Mouse (Mus musculus): ENCODE measurements around the gene Tmcc1.
"Not testable (repeated sequence)": the region's sequence is repeated elsewhere in the genome, so short reads cannot be mapped to it uniquely, and the experiment has no call there.

Gene Tmcc1

DNA sequence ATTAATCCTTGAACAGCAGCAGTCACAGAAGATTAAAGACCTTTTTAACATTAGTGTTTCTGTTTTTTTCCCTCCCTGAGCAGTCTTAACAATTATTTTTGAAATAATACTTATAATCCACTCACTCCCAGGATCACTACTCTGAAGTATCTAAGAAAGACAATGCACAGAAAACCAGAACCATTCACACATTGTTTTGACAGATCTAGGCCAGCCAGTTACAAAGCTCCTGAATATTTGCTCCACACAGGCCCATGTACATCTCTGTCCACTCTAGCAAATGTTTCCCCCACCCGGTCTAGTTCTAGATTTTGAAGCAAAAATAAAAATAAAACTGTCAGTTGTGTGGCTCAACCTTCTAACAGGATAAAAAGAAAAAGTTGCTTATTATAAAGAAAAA is 45.9 kb downstream of the Tmcc1 start:
- DNase-seq (ENCODE audit: low spot score in 2 of 2): no peak

DNA sequence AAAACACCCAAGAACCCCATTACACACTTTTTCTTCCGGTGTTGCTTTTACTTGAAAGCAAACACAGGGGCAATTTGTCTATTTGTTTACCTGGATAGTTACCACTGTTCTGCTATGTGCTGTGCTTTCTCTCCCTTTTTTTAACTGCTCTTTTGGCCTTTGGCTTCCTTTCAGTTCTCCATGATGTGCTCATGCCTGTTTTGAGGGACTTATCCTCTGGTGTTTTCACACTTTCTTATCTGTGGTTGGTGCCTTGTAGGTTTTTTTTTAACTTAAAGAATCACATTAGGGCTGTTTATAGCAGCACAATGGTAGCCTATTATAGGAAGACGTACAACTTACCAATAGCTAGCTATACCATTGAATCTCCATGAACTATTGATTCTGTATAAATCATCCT is 51.6 kb downstream of the Tmcc1 start:
- DNase-seq (ENCODE audit: low spot score in 2 of 2): no peak

DNA sequence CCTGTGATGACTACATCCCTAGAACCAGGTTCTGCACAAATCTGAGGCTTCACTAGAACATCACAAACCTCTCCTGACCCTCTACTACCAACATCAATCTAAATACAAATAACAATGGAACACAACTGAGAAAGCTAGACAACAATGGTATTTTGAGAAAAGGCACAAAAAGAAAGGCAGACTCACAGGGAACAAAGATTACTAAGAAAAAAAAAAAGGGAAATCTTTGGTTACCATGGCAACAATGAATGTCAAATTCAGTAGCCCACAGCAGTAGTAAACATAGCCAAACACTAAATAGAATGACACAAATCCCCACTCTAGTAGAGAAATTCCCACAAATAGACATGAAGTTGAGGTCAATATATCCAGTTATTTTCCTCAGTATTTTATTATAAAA is 52.5 kb downstream of the Tmcc1 start:
- no peak for DNase-seq (ENCODE audit: low spot score in 2 of 2)

DNA sequence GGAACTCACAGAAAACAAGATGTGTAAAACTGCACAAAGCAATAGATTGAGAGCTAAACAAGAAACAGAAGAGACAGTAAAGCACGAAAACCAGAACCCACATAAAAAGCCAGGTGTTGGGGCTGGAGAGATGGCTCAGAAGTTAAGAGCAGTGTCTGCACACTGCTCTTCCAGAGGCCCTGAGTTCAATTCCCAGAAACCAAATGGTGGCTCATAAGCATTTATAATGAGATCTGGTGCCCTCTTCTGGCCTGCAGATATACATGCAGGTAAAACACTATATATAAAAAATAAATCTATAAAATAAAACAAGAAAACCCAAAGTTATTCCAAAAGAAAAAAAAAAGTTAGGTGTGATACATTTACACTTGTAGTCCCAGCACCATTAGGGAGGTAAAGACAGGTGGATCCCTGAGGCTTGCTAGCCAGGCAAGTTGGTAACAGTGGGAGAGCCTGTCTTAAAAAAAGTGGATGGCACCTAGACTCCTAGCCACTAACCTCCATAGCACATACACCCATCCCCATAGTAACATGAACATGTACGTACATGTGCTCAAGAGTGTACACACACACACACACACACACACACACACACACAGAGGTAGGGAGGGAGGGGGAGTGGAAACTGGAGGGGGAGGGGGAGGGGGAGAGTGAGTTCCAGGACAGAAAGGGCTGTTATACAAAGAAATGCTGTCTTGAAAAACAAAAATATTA is 54.0 kb downstream of the Tmcc1 start:
- no peak for DNase-seq (ENCODE audit: low spot score in 2 of 2)

DNA sequence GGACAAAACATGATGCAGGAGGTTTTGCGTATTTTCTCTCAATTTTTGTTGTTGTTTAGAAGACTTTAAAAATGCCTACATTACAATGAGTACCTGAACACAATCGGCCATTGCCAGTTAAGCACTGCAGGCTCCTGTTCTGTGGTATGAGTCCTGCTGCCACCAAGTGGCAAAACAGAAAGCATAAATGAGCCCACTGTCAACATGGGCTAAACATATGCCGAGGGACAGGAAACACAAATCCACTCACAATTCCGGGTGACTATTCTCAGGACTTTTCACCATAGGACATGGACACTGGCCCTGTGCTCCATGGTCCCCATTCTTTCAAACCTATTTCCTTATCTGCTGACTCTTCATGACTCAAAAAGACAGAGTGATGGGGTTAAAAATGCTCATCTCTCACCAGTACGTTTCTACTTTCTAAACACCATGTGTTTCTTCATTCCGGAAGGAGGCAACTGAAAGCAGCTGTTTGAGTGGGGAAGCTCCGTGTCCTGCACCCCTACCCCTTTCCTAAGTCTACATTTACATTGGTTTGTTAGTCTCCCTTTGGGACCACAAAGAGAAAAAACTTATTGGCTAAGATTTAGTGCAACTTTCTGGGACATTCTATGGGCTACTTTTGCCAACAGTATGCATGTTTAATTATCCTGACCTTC is 57.2 kb downstream of the Tmcc1 start:
- no peak for DNase-seq (ENCODE audit: low spot score in 2 of 2)

DNA sequence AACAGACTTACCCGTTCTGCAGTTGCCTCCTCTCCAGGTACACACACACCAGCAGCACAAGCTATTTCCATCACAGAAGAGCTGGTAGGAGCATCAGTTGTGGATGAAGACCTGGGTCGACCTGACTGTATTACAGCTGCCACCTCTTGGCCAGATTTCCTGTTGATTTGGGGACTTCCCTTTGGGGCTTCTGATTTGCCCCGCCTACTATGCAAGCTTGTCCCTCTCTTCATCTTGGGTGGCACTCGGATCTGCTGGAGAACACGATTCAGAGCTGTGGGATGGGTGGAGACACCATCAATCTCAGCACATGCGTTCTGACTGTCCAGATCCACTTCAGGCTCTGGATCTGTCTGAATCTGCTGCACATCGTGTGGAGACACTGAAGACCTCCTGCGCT is 59.5 kb downstream of the Tmcc1 start:
- no peak for DNase-seq (ENCODE audit: low spot score in 2 of 2)

DNA sequence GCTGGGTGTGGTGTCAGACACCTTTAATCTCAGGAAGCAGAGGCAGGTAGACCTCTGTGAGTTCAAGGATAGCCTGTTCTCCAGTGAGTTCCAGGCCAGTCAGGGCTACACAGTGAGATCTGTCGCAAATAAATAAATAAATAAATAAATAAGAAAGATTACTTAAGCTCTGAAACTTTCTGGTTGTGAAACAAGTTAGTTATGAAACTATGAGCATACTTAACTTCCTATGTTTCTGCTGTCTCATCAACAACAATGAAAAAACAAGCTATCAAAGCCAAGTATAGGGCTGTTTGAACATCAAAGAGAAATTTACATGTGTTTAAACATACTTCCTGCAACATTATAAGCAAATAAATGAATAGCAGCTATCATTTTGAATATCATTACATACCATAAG is 61.5 kb downstream of the Tmcc1 start:
- DNase-seq (ENCODE audit: low spot score in 2 of 2): no peak

DNA sequence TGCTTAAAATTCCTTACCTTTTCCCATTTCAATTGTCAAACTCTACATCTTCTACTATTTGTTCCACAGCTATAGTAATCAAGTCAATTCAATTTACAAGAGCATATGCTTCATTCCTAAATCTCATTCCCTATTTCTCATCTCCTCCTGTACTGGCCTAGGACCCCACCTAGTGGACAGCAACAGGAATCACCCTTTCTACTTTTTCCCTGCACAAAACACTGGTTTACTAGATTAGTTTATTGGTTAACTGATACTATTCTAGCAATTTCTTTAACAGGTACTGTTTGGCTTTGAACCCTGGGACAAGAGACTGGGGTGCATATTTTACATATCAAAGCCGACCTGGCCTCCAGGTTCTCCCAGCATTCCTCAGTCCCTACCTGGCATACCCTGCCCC is 64.6 kb downstream of the Tmcc1 start:
- no peak for DNase-seq (ENCODE audit: low spot score in 2 of 2)

DNA sequence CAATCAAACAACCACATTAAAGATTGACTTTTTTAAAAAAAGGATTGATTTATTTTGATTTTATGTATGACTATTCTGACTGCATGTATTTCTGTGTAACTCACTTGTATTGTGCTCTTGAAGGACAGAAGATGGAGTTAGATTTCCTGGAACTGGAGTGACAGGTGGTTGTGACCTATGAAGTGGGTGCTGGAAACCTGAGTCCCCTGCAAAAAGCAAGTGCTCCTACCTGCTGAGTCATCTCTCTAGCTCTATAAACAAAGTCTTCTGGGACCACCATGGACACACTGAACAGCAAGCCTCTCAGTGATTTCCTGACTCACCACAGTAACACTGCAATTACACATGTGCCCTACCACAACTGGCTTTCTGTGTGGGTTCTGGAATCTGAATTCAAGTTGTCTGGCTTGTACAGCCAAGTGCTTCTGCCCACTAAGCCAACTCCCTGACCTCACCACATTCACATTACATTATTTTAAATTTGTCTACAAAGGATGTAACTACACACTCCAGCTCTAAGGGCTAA is 65.3 kb downstream of the Tmcc1 start:
- no peak for DNase-seq (ENCODE audit: low spot score in 2 of 2)

DNA sequence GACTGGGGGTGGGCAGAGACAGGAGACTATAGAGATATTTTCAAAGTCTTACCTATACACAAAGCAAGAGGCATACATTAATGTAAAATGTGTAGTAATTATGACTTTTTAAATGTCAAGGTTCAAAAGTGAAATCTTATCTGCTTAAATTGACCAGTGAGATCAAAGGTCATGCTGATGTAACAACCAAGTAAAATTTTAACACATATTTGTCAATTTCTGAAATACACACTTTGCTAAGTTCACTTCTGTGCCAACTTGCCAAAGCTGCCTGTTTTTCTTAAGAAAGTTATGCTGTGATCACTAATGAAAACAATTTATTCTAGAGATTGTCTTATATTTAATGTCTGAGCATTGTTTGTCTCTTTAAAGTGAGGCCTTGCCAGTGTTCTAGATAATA is 66.7 kb downstream of the Tmcc1 start:
- no peak for DNase-seq (ENCODE audit: low spot score in 2 of 2)

DNA sequence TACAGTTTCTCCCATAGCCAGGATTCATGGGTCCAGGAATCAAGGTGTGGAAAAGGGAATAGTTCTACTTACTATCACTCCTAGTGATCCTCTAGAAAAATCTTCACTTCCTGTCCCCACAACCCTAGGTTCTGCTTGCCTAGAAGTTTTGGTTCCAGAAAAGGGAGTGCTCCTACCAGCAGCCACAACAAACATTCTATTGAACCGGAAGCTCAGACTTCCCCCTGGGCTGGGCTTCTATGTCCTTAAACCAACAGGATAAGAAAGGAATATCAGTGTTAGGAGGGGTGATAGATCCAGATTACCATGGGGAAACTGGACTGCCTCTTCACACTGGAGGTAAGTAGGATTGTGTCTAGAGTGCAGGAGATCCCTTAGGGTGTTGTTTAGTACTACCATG is 70.4 kb downstream of the Tmcc1 start:
- no peak for DNase-seq (ENCODE audit: low spot score in 2 of 2)

DNA sequence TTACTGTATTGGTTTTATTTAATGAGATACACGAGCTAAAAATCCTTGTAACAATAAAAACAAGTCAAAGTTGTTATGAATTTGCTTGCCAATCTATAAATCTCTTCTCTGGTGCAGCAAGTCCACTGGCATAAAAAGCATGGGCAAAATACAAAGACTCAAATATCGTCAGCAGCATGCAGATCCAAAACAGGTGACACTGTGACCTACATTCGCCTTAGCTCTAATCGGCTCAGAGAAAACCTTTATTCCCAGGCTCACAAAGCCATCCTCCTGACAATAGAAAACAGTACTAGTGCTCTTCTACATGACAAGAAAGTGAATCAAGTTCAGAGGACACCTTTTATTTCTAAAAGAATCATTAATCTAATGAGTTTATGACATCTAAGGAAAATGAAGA is 73.6 kb downstream of the Tmcc1 start:
- no peak for DNase-seq (ENCODE audit: low spot score in 2 of 2)

DNA sequence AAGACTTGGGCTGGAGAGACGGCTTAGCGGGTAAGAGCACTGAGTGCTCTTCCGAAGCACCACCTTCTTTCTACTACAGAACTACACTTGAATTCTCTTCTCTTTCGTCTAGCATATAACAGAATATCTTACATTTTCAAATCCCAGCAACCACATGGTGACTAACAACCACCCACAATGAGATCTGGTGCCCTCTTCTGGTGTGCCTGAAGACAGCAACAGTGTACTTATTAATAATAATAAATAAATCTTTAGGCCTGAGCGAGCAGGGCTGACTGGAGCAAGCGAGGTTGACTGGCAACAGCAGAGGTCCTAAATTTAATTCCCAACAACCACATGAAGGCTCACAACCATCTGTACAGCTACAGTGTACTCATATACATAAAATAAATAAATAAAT is 76.7 kb downstream of the Tmcc1 start:
- not testable (repeated sequence) for DNase-seq (ENCODE audit: low spot score in 2 of 2)

DNA sequence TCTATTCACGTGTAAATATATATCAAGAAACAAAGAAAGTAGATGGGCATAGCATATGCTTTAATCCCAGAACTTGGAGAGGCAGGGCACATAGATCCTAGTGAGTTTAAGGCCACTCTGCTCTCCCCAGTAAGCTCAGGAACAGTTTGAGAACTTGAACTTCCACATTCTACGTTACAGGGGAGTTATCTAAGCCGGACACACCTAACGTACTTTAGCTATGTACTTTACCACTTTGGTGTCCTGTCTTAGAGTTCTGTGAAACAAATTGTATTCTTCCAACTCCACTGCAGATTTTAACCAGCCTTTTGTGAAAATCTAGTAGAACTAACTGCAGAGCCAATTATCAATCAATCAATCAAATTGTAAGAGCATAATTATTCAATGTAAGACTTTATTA is 82.7 kb downstream of the Tmcc1 start:
- no peak for DNase-seq (ENCODE audit: low spot score in 2 of 2)

DNA sequence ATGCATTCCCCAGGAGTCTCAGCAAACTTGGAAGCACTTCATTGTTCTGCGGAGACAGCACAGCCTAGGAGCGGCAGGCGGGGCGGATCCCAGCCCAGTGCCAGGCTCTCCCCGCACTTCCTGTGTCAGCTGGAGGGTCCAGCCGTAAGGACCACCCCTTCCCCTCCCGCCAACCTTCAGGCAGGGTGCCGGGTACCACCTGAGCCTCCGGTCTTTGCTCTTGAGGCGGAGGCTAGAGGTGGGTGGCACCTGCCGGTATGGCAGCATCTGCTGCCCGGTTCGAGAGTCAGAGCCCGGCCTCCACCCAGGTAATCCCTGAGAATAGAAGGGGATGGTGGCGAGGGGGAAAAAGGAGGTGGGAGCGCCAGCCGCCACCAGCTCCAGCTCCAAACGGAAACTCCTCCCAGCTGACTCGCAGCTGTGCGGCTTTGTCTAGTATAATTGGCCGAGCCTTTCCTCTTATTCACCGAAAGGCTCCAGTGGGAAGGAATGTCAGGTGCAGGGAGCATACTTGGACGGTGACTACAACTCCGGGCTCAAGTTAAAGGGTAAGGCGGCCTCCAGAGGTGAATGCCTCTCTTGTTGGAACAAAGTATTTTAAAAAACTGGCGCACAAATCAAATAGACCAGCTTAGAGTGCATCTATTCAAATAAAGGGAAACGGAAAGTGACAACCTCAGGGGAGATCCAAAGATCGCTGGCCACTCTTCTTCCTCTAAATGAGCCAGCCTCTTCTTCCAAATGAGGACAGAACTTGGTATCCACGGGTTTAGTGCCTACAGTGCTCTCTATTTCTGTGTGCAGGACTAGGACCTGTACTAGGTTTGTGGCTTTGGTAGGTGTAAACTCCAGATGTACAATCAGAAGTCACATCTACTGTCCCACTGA is 85.6 kb downstream of the Tmcc1 start:
- DNase-seq (ENCODE audit: low spot score in 2 of 2): peak in 1 of 2 experiments; percentile 57

DNA sequence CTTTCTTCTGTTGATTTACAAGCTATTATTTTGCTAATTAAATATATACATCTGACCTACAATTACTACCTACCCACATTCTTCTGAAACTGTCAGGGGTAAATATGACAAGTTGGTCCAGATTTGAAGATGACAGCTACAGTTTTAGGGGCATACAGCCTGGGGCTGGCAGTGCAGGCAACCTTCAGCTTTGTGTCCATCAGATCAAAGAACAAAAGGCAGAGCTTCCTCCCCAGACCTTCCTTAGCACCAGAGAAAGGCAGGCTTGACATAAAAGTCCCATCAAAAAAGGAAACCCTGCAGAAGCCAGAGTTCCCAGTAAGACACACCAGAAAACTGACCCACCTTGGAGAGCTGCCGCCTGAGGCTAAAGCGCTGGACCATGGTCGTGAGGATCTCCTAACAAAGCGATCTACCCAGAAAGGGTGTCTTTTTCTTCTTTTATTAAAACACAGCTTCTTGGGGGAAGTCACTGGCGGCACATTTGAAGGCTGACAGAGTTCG is 86.3 kb downstream of the Tmcc1 start:
- DNase-seq (ENCODE audit: low spot score in 2 of 2): no peak

DNA sequence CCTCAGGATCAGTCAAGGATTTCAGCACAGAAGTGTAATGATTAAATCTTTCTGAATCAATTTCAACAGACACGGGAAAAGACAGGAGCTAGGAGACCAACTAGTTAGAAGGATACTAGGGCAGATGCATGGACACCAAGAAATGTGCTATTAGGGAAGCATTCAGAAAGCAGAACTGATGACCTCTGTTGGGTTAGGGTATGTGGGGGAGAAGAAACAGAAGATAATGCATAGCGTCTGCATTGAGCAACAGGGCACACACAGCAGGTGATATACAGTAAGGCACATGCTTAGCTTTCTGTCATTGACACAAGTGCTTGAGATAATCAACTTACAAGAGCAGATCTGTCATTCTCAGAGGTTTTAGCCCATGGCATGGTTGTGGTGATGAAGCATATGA is 95.7 kb downstream of the Tmcc1 start:
- DNase-seq (ENCODE audit: low spot score in 2 of 2): no peak

DNA sequence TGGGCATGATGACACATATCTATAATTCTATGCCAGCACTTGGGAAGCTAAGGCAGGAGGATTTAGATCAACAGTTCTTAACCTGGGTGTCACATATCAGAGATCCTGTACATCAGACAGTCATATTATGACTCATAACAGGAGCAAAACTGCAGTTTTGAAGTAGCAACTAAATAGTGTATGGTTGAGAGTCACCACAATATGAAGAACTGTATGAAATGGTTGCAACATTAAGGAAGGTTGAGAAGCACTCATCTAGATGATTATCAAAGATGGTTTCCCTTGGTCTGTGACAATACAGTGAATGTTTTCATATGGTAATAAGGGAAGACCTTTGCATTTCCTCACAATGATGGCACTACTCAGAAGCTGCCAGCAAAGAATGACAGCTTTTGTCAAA is 103.9 kb downstream of the Tmcc1 start:
- DNase-seq (ENCODE audit: low spot score in 2 of 2): no peak

DNA sequence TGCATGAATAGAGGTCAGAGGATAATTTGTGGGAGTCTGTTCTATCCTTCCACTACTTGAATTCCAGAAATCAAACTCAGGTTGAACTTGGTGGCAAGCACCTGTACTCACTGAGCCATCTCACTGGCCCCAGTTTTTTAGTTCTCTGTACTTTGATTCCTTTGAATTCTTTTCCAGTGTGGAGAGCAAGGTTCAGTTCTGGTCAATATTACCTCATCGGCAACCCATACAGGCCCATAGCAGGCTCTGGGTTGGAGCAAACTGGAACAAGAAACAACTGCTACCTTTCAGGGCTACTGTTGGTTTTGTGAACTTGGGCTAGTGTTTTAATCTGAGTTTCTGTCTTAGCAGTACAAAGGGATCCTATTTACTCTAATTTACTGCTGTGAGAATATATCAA is 107.2 kb downstream of the Tmcc1 start:
- DNase-seq (ENCODE audit: low spot score in 2 of 2): no peak

DNA sequence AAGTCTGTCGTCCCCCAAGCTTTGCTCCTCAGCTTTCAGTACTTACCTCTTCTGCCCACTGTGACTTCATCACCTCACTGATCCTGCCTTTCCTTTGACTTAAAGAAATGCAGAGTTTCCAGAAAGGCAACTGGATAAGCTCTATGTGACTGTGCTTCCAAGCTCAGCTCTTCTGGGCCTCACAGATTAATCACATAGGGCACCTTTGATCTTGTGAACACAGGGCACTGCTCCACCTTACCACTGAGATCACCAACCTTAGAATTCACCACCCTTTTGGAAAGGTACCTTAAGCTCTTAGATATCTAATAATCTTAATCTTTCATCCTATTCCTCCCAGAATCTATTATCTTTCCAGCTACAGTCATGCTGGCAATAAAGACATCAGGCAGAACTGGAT is 111.0 kb downstream of the Tmcc1 start:
- no peak for DNase-seq (ENCODE audit: low spot score in 2 of 2)

DNA sequence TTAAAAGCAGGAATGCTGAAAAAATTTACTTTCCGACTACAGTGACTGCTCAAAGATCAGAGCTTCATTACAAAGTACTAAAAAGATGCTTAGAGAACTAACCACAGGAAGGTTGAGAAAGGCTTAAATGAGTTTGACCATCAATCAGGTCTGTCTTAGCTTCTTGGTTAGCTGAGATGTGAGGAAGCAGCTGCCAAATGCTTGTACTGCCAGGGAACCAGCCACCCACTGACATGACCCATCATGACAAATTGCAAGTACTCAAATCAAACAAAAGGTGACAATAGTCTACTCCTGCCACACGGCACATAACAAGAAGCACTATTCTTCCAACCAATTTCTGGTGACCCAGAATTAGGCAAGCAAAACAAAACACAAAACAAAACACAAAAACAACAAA is 111.9 kb downstream of the Tmcc1 start:
- DNase-seq (ENCODE audit: low spot score in 2 of 2): no peak

DNA sequence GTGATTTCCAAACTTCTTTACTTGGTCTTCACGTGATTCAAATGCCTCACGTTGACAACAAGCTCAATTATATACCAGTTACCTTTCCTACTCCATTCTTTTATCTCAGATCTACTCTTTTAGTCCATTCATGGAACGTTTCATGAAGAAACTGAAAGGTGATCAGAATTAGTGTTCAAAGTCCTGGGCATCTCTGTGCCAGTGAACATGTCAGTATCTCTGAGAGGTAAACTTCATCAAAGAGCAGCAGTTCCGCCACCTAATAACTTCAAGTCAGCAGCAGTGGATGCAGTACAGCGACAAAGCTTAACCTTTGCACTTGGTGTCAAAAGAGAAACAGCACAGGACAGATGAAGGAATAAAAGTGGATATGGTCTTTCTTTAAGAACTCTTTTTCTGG is 112.5 kb downstream of the Tmcc1 start:
- no peak for DNase-seq (ENCODE audit: low spot score in 2 of 2)

Measured in cerebellum, postnatal 4 days (tissue).